ENCODE assay signal across 8 mouse cellular contexts in the genomic region with DNA sequence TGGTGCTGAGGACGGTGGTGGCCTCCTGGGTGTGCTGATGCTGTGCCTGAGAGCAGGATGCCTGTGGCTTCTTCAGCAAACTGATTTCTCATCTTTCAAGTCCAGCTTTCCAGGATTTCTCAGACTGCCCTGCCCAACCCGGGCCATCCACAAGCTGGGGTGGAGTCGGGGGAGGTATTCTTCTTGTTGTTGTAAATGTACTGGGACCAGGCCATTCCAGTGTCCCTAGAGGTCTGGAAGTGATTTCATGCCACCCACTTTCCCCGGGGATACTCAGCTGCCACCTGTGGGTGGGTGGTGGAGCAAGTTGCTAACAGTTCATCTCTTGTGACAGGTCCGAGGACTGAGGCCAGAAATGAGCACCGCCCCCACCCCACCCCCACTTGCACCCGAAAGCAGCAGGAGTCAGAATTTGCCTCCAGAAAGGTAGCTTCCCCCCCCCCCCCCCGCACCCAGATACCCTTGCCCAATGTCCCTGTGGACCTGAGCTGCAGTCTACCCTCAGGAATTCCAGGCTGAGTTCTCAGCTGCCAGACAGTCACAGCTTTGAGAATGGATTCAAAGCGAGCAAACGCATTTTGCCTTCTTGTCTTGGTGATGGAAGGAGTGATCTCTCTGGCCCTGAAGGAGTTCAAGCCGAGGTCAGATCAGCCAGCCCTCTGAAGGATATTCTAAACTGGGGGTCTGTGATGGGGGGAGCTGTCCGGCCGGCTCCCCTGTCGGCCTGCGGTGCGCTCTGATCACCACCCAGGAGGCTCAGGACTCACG. TPM values are rescaled to one million over a fixed set of nuclear protein-coding genes. Genes with fewer than 3 reads are reported as not detected.
A peak's percentile ranks its signal among the peaks of the same experiment; 100 is the strongest.
DNase-seq lines count a peak whose midpoint lies in the region; ATAC-seq and TF ChIP-seq lines count a peak whose summit lies in the region.

No protein-coding gene starts in this region.

- no peaks in the 10 kb centered on the region for H3K9me3 ChIP-seq in forebrain, postnatal 0 days (ENCODE audit: low read length)

- peak overlapping the region; percentile 86 for H3K9ac ChIP-seq in forebrain, postnatal 0 days

- intact Hi-C loops in gastrocnemius, postnatal 36 days (cut with DNase I), result loop anchor here (5.0 to 10.0 kb wide), 4 partner anchors 75 to 952 kb away; no protein-coding TSS in a partner anchor

- peak overlapping the region; percentile 74 for H3K4me3 ChIP-seq in bone marrow, adult 2 months (replicated peaks; ENCODE audit: control insufficient read depth, low read depth, low read length)
- peak overlapping the region; percentile 78 for H3K4me3 ChIP-seq in forebrain, postnatal 0 days (ENCODE audit: low read depth, low read length)
- H3K4me3 ChIP-seq in myocyte, result peak overlapping the region; percentile 93

- TF ChIP-seq CTCF in bone marrow, adult 2 months (IDR thresholded peaks at IDR 0.05; ENCODE audit: control insufficient read depth, insufficient read depth, low read length), result no peak
- TF ChIP-seq CTCF in forebrain, postnatal 0 days (IDR thresholded peaks at IDR 0.05; ENCODE audit: low read depth), result peak; percentile 43

- no peaks in the 10 kb centered on the region for H3K36me3 ChIP-seq in forebrain, postnatal 0 days (ENCODE audit: insufficient read depth)
- H3K36me3 ChIP-seq in myocyte (ENCODE audit: control insufficient read depth, insufficient read depth), result no peaks in the 10 kb centered on the region

- peak overlapping the region; percentile 80 for H3ac ChIP-seq in myocyte (ENCODE audit: control insufficient read depth, insufficient read length)

- peaks cover 24% of the 10 kb centered on the region for H3K79me2 ChIP-seq in myocyte (ENCODE audit: control insufficient read depth, insufficient read depth)

- no peaks in the 10 kb centered on the region for H3K27me3 ChIP-seq in forebrain, postnatal 0 days (ENCODE audit: insufficient read depth, low read length)
- no peaks in the 10 kb centered on the region for H3K27me3 ChIP-seq in myocyte (ENCODE audit: control insufficient read depth, insufficient read depth, insufficient read length)

- H3K4me1 ChIP-seq in bone marrow, adult 2 months (ENCODE audit: control insufficient read depth, insufficient read depth, low read length), result peaks cover 3% of the 10 kb centered on the region
- H3K4me1 ChIP-seq in forebrain, postnatal 0 days (ENCODE audit: insufficient read depth), result 0 out of 2 replicates have a peak, but pooled peaks cover 9% of the 10 kb centered on the region

- TF ChIP-seq POLR2A in bone marrow, adult 2 months (IDR thresholded peaks at IDR 0.05; ENCODE audit: borderline replicate concordance, control insufficient read depth, low read depth, low read length), result no peak
- no peak for TF ChIP-seq POLR2A in myocyte (IDR thresholded peaks at IDR 0.05; ENCODE audit: insufficient read length, low read depth)

- H3K4me2 ChIP-seq in forebrain, postnatal 0 days (ENCODE audit: low read depth), result peak overlapping the region; percentile 88
- H3K4me2 ChIP-seq in myocyte (ENCODE audit: low read depth), result peak overlapping the region; percentile 91

- 0 out of 2 replicates have a peak, but pooled peaks have one; percentile 0 for ATAC-seq in forebrain, postnatal 0 days

- WGBS in bone marrow, adult 2 months, result 12% methylated on average over 17 of the region's 17 CpGs
- WGBS in forebrain, postnatal 0 days, result 3% methylated on average over 17 of the region's 17 CpGs

- peak; percentile 94 for DNase-seq in heart, adult 11 months
- DNase-seq in heart, adult 9 months (ENCODE audit: low spot score in 2 of 2), result no peak
- no peak for DNase-seq in forebrain, postnatal 0 days
- DNase-seq in kidney, postnatal 14 days, result peak; percentile 62
- DNase-seq in gastrocnemius, postnatal 36 days, result no peak
- no peak for DNase-seq in left cerebral cortex, adult 11 months (ENCODE audit: low spot score)

- H3K27ac ChIP-seq in bone marrow, adult 2 months (ENCODE audit: control insufficient read depth, insufficient read depth, low read depth, low read length, poor library complexity), result 0 out of 2 replicates have a peak overlapping the region, but pooled peaks have one; percentile 34
- peak overlapping the region; percentile 97 for H3K27ac ChIP-seq in forebrain, postnatal 0 days (ENCODE audit: low read depth, low read length)

TF ChIP-seq in myocyte, 11 proteins besides CTCF, POLR2A, EP300 and RAD21:
- TF ChIP-seq TCF3 (IDR thresholded peaks at IDR 0.05; ENCODE audit: insufficient read length, low read depth) (peak; percentile 69), POLR2AphosphoS2 (IDR thresholded peaks at IDR 0.05; ENCODE audit: insufficient read length, low read depth) (no peak), MYOD1 (IDR thresholded peaks at IDR 0.05; ENCODE audit: control insufficient read depth in 1 of 3, insufficient read length in 2 of 3, low read depth in 2 of 3) (peak; percentile 44 to 92 (median 49)), MYOG (IDR thresholded peaks at IDR 0.05; ENCODE audit: control insufficient read depth in 1 of 3, insufficient read depth in 1 of 3, insufficient read length in 2 of 3, low read depth in 2 of 3) (peak in 1 of 3 experiments; percentile 71), TCF12 (IDR thresholded peaks at IDR 0.05; ENCODE audit: insufficient read depth, poor library complexity, severe bottlenecking) (peak; percentile 81)

RNA-seq across cellular contexts. Expression of gene Zmiz1, which starts 2.1 kb away (rescaled TPM):
- polyA plus RNA-seq in bone marrow, adult 2 months (2011; ENCODE audit: insufficient read depth, insufficient read length, low replicate concordance, missing spikeins), result 12.6 and 27.2 TPM in 2 replicates
- total RNA-seq in forebrain, postnatal 0 days (2014; rRNA removed), result 48.5 and 75.6 TPM in 2 replicates
- polyA plus RNA-seq in forebrain, postnatal 0 days (2015; fragmentation: Nextera tagmentation; extraction: Ambion mirVana), result 27.7 and 38.0 TPM in 2 replicates
- 34.5 TPM for polyA plus RNA-seq in myocyte (2012; fragmentation: generic; extraction: Trizol)
- 10 to 100 TPM; 24.3 to 27.2 TPM for total RNA-seq in gastrocnemius, postnatal 36 days (2021)

Comparison
In these comparisons a context has a peak if more than half of its experiments do, and no peak if none do; other contexts are left out.
1. DNase-seq: peak in heart, adult 11 months (single experiment) and kidney, postnatal 14 days (single experiment); none in heart, adult 9 months (0 of 2), forebrain, postnatal 0 days (single experiment), gastrocnemius, postnatal 36 days (0 of 2) and left cerebral cortex, adult 11 months (single experiment).
2. Peak in every context shown above with its lines, with median percentiles within 50 percentile points of each other: H3K4me3 ChIP-seq.